Mouse (Mus musculus): ENCODE measurements around the gene Letm1. TPM values are rescaled to one million over a fixed set of nuclear protein-coding genes. Genes with fewer than 3 reads are reported as not detected.

The Letm1 gene
- polyA plus RNA-seq, 1 experiment: 69.5 TPM

DNA sequence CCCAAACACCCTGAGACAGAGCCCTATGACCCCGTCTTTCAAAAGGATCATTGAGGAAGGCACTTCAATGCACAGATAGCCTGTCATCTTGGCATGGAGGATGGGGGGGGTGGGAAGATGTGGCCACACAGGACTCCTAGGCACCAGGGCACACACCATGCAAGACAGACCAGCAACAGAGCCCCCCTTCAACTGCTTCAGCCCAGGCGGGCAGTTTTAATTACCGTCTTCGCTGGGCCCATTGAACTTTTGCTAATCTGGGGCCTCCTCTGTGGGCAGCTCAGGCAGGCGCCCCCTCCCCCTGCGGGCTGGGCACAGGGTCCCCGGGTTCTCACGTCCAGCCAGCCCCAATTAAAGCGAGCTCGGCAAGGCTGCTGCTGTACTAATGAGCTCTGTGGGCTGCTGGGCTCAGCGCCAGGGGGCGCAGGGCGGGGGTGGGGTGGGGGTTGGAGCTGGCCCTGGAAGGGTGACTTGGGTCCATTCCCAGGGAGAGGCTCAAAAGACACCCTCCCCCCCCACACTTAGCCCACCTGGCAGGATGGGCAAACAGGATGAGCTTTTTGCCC, 84.6 kb downstream of the Letm1 start:
- Histone ChIP-seq H3K4me1 (replicated peaks; ENCODE audit: control insufficient read depth, insufficient read depth, low read length) (0 out of 2 replicates have a peak, but pooled peaks cover 5% of the 10 kb centered on the region), H3K36me3 (ENCODE audit: control insufficient read depth, insufficient read depth, low read length) (no peaks in the 10 kb centered on the region), H3K4me3 (ENCODE audit: control insufficient read depth, insufficient read depth, low read length) (no peak overlapping the region), H3K27ac (ENCODE audit: control insufficient read depth, insufficient read depth, low read length) (no peak overlapping the region), H3K27me3 (ENCODE audit: control insufficient read depth, insufficient read depth, low read length) (peaks cover 6% of the 10 kb centered on the region; the same call in 1 of the 2 replicates)
- TF ChIP-seq CTCF (IDR thresholded peaks at IDR 0.05; ENCODE audit: borderline replicate concordance, control insufficient read depth, extremely low read depth, insufficient read depth, low read length, poor library complexity): no peak
- no peak for TF ChIP-seq POLR2A (IDR thresholded peaks at IDR 0.05; ENCODE audit: control insufficient read depth, extremely low read depth, insufficient read depth, low read length, poor library complexity)
- DNase-seq: no peak
- WGBS: 83% methylated on average over 13 of the region's 13 CpGs

DNA sequence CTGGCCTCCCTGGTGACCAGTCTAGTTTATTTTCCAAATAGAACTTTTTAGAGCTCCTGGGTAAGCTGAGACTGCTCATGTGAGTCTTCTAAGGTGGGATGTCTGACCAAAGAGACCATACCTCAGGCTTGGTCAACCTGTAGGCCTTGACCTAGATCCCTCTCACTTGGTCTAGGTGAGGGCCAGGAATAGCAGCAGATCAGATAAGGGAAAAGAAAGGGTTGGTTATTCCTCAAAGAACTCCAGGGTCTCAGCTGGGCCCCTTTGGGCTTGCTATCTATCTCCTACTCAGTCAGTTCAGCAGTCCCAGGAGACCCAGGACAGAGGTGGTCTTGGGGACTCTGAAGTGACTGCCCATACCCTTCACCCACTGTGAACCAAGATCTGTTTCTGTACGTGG, 85.1 kb downstream of the Letm1 start:
- Histone ChIP-seq H3K36me3 (ENCODE audit: control insufficient read depth, insufficient read depth, low read length) (no peaks in the 10 kb centered on the region), H3K27ac (ENCODE audit: control insufficient read depth, insufficient read depth, low read length) (no peak overlapping the region), H3K27me3 (ENCODE audit: control insufficient read depth, insufficient read depth, low read length) (peaks cover 10% of the 10 kb centered on the region; the same call in 1 of the 2 replicates), H3K4me1 (replicated peaks; ENCODE audit: control insufficient read depth, insufficient read depth, low read length) (0 out of 2 replicates have a peak, but pooled peaks cover 5% of the 10 kb centered on the region), H3K4me3 (ENCODE audit: control insufficient read depth, insufficient read depth, low read length) (no peak overlapping the region)
- WGBS: 90% methylated on average over 1 of the region's 1 CpGs
- no peak for TF ChIP-seq CTCF (IDR thresholded peaks at IDR 0.05; ENCODE audit: borderline replicate concordance, control insufficient read depth, extremely low read depth, insufficient read depth, low read length, poor library complexity)
- no peak for TF ChIP-seq POLR2A (IDR thresholded peaks at IDR 0.05; ENCODE audit: control insufficient read depth, extremely low read depth, insufficient read depth, low read length, poor library complexity)
- no peak for DNase-seq

DNA sequence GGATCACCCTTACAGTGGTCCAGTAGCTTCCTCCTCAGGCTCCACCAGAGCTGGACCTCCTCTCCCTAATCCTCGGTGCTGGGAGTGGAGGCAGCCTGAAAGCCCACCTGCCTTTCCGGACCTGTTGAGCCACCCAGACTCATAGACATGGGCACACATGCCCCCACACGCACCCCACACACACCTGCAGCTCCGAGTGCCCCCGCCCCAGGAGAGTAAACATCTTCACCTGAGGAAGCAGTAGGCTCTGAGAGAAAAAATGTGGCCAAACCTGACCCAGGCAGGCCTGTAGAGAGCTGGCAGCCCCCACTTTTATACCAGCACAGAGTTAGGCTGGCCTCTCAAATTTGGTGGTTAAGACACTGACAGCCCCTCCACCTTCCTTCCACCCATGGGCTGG, 86.2 kb downstream of the Letm1 start:
- 88% methylated on average over 5 of the region's 5 CpGs for whole genome bisulfite sequencing
- H3K4me3 ChIP-seq (ENCODE audit: control insufficient read depth, insufficient read depth, low read length): no peak overlapping the region
- no peaks in the 10 kb centered on the region for H3K36me3 ChIP-seq (ENCODE audit: control insufficient read depth, insufficient read depth, low read length)
- DNase-seq: no peak
- 0 out of 2 replicates have a peak, but pooled peaks cover 5% of the 10 kb centered on the region for H3K4me1 ChIP-seq (replicated peaks; ENCODE audit: control insufficient read depth, insufficient read depth, low read length)
- H3K27me3 ChIP-seq (ENCODE audit: control insufficient read depth, insufficient read depth, low read length): peaks cover 12% of the 10 kb centered on the region; the same call in 1 of the 2 replicates
- H3K27ac ChIP-seq (ENCODE audit: control insufficient read depth, insufficient read depth, low read length): no peak overlapping the region
- TF ChIP-seq CTCF (IDR thresholded peaks at IDR 0.05; ENCODE audit: borderline replicate concordance, control insufficient read depth, extremely low read depth, insufficient read depth, low read length, poor library complexity) (no peak), POLR2A (IDR thresholded peaks at IDR 0.05; ENCODE audit: control insufficient read depth, extremely low read depth, insufficient read depth, low read length, poor library complexity) (no peak)

DNA sequence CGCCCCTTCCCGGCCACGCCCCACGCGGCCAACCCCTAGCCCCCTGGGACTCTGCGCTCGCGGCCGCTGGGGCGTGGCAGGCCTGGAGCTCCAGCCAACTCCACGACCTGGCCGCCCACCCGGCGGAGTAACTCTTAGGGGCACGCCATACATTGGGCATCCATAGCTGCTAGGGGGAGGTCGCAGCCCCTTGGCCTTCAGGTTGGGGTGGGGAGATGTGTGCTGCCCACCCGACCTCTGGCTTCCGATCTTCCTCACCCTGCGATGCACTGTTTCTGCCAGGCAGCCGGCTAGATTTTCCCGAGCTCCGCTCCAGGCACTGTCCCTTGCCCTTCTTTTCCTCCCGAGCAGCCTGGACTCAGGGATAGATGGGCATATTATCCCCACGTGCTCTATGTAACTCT, 86.9 kb downstream of the Letm1 start:
- H3K36me3 ChIP-seq (ENCODE audit: control insufficient read depth, insufficient read depth, low read length): no peaks in the 10 kb centered on the region
- no peak for DNase-seq
- H3K4me3 ChIP-seq (ENCODE audit: control insufficient read depth, insufficient read depth, low read length): no peak overlapping the region
- TF ChIP-seq CTCF (IDR thresholded peaks at IDR 0.05; ENCODE audit: borderline replicate concordance, control insufficient read depth, extremely low read depth, insufficient read depth, low read length, poor library complexity) (no peak), POLR2A (IDR thresholded peaks at IDR 0.05; ENCODE audit: control insufficient read depth, extremely low read depth, insufficient read depth, low read length, poor library complexity) (no peak)
- H3K27me3 ChIP-seq (ENCODE audit: control insufficient read depth, insufficient read depth, low read length): peaks cover 12% of the 10 kb centered on the region; the same call in 1 of the 2 replicates
- H3K4me1 ChIP-seq (replicated peaks; ENCODE audit: control insufficient read depth, insufficient read depth, low read length): 0 out of 2 replicates have a peak, but pooled peaks cover 5% of the 10 kb centered on the region
- WGBS: 30% methylated on average over 24 of the region's 24 CpGs
- H3K27ac ChIP-seq (ENCODE audit: control insufficient read depth, insufficient read depth, low read length): no peak overlapping the region

DNA sequence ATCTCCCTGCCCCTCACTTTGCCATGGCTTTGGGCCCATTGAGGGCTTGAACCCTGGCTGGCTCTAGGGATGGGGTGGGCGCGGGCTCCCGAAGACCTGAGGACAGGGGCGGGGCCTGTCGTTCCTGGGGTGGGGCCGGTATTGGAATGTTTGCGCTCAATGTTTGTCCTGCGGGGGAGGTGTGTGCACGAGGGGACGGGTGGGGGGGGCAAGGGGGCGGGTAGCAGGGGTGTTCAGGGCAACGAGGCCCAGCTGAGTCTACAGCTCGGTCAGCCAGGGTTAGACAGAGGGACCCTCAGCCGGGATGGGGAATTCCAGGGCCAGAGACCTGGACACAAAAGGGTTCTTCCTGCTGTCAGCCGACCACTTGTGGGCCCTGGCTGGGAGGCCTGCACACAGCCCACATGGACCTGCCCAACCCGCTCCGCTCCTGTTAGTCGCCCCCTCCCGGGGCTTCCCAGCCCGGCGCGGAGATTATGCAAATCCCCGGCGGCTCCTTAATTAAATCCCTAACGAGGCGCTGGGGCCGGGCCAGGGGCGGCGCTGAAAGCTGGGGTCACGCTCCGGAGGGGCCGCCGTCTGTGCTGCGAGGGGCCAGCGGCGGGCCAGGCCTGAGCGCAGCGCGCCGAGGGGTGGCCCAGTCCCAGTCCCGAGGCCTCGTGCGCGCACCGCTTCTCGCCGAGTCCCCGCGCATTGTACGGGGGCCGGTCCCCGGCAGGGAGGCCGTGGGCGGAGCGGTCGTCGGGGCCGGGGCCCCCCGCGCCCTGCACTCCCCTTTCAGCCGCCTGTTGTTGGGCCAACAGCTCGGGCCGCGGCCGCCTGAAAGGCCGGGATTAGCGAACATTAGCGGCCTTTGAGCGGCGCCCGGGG, 87.5 kb downstream of the Letm1 start:
- Histone ChIP-seq H3K4me1 (replicated peaks; ENCODE audit: control insufficient read depth, insufficient read depth, low read length) (0 out of 2 replicates have a peak, but pooled peaks cover 5% of the 10 kb centered on the region), H3K27me3 (ENCODE audit: control insufficient read depth, insufficient read depth, low read length) (peaks cover 12% of the 10 kb centered on the region; the same call in 1 of the 2 replicates), H3K27ac (ENCODE audit: control insufficient read depth, insufficient read depth, low read length) (no peak overlapping the region), H3K4me3 (ENCODE audit: control insufficient read depth, insufficient read depth, low read length) (no peak overlapping the region), H3K36me3 (ENCODE audit: control insufficient read depth, insufficient read depth, low read length) (no peaks in the 10 kb centered on the region)
- no peak for DNase-seq
- TF ChIP-seq POLR2A (IDR thresholded peaks at IDR 0.05; ENCODE audit: control insufficient read depth, extremely low read depth, insufficient read depth, low read length, poor library complexity) (no peak), CTCF (IDR thresholded peaks at IDR 0.05; ENCODE audit: borderline replicate concordance, control insufficient read depth, extremely low read depth, insufficient read depth, low read length, poor library complexity) (no peak)
- WGBS: 15% methylated on average over 71 of the region's 71 CpGs

DNA sequence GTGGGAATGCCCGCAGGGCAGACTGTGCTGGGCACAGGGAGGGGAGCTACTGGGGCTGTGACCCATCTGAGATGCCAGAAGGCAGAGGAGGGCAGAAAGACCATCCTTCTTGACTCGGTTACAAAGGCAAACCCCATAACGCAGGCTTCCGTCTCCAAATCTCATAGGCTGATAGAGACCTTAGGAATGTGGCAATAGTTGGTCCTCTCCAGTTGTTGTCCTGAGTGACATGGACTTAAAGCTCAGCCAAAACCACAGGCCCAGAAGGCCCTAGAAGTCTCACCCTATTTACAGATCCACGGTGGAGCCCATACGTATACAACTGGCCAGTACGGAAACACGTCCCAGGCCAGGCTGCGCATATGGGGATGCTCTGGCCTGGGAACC, 88.2 kb downstream of the Letm1 start:
- WGBS: 96% methylated on average over 9 of the region's 9 CpGs
- no peak for DNase-seq
- H3K36me3 ChIP-seq (ENCODE audit: control insufficient read depth, insufficient read depth, low read length): no peaks in the 10 kb centered on the region
- no peak overlapping the region for H3K27ac ChIP-seq (ENCODE audit: control insufficient read depth, insufficient read depth, low read length)
- H3K27me3 ChIP-seq (ENCODE audit: control insufficient read depth, insufficient read depth, low read length): peaks cover 12% of the 10 kb centered on the region; the same call in 1 of the 2 replicates
- no peak for TF ChIP-seq POLR2A (IDR thresholded peaks at IDR 0.05; ENCODE audit: control insufficient read depth, extremely low read depth, insufficient read depth, low read length, poor library complexity)
- TF ChIP-seq CTCF (IDR thresholded peaks at IDR 0.05; ENCODE audit: borderline replicate concordance, control insufficient read depth, extremely low read depth, insufficient read depth, low read length, poor library complexity): no peak
- H3K4me3 ChIP-seq (ENCODE audit: control insufficient read depth, insufficient read depth, low read length): no peak overlapping the region
- 0 out of 2 replicates have a peak, but pooled peaks cover 5% of the 10 kb centered on the region for H3K4me1 ChIP-seq (replicated peaks; ENCODE audit: control insufficient read depth, insufficient read depth, low read length)

All from thymus, adult 2 months (tissue).